Mouse (Mus musculus) Muller cell, postnatal 12 days (primary cell): Measurements from ENCODE around the gene Tmco5.

Experiments used
- DNase-seq: peaks from one replicate; pipeline ENCODE4 v3.0.0-alpha.2; 2015; ENCODE audit errors: inconsistent ontology term

The Tmco5 gene

GRCm38 (mm10) chr2:116878391-116878790, at the start of gene Tmco5:
Gene Tmco5, plus strand, starts transcription at chr2:116878691.
- DNase-seq = no peak

DNA sequence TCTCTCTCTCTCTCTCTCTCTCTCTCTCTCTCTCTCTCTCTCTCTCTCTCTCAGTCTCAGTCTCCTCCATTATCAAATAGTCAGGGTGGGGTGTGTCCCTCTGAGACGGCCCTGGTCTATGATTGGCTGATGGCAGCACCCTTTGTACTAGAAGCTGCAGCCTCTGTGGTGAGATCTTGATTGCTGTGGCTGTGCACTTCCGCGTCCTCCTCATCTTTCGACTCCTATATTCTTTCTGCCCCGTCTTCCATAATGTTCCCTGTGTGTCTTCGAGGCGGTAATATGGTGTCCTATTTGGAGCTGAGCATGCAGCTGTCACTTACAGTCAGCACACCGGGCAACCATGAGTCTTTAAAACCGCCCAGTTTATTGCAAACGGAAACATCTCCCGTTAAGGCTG, 46.6 kb upstream of the Tmco5 start:
- DNase-seq = no peak

DNA sequence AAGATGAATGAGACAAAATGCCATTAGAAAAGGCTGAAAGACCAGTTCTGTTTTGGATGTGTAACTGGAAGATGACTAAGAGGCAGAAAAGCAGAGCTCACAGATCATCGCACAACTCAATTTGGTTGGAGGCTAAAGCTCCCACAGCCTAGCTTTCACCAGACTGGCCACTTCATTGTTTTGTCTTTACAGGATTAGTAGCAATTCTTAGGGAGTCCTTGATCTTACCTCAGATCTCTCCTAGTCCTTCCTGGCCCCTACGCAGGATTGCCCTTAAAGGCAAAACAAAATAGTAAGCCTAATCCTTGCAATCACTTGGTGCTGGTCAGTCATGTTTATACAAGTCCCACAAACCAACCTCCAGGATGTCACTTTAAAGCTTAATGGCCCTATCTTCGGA, 40.7 kb upstream of the Tmco5 start:
- peak; percentile 64 for DNase-seq

- peak; percentile 93 for DNase-seq
Observed at GRCm38 (mm10) chr2:116838538-116839197, 39.8 kb upstream of the Tmco5 start.

DNA sequence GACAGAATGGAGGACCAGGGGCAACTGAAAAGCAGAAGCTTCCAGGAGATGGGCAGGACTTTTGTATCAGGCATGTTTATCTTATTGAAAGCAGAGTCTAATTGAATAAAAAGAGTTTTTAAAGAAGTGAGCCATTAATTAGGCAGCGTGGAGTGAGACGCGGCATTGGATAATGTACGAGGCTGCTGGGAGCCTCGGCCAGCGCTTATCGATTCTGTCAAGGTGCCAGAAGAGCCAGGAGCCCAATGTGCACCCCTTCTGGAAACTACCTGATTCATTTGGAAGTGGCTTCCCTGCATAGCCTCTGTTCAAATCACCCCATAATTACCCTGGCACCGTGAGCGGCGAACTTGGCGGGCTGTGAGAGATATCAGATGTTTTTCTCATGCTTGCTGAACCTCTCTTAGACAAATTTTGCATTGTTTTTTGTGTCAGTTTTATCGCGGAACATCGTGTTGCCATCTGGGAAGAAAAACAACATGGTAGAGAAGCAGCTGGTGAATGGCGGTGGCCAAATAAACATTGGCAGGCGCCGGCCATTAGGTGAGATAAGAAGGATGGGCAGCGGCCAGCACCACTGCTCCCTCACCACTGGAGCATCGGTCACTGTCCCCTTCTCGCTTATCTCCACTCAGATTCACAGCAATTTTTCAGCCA, 28.4 kb upstream of the Tmco5 start:
- DNase-seq = no peak

GRCm38 (mm10) chr2:116851356-116851755, 27.1 kb upstream of the Tmco5 start:
- no peak for DNase-seq

GRCm38 (mm10) chr2:116852249-116852648, 26.2 kb upstream of the Tmco5 start:
- DNase-seq = peak; percentile 93

- no peak for DNase-seq
Observed at GRCm38 (mm10) chr2:116858703-116859102, 19.8 kb upstream of the Tmco5 start.

DNA sequence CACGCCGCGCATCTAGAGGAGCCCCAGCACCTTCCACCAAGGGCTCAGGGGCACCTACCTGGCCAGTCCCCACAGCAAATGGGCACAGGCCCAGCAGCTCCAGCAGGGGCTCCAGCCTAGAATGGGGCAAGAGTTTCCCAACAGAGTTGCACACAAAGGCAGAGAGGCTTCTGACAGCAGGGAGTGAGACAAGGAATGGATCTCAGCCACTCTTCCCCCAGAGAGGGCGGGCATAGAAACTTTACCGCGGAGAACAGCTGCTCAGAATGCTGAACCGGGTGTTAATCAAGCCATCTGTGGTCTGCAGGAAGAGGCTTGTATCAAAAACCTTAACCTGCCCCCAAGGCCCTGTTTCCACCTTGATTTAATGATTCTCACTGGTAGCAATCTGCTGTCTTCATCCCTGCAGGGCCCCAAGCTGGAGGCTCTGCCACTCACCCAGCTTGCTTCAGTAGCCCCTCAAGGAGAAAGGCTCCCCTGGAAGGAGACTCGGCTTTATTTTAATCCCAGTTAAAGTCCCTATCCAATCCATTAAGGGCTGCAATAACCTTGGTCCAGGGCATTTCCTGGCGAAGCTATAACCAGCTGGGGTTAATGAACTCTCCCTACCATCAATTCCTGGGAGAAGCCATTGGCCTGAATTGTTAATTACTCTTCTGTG, 1.4 kb upstream of the Tmco5 start:
- no peak for DNase-seq

GRCm38 (mm10) chr2:116879730-116880129, 1.2 kb downstream of the Tmco5 start:
- DNase-seq = no peak

GRCm38 (mm10) chr2:116893316-116893987, 15.0 kb downstream of the Tmco5 start:
- DNase-seq = no peak

- peak; percentile 72 for DNase-seq
Observed at GRCm38 (mm10) chr2:116893988-116894363, 15.5 kb downstream of the Tmco5 start.

- DNase-seq = peak; percentile 86
Observed at GRCm38 (mm10) chr2:116899615-116900272, 21.3 kb downstream of the Tmco5 start.

GRCm38 (mm10) chr2:116900273-116900843, 21.9 kb downstream of the Tmco5 start:
- DNase-seq = peak; percentile 26

- DNase-seq = no peak
Observed at GRCm38 (mm10) chr2:116908268-116908667, 29.8 kb downstream of the Tmco5 start.

GRCm38 (mm10) chr2:116912334-116913070, 34.0 kb downstream of the Tmco5 start:
- no peak for DNase-seq

- peak; percentile 29 for DNase-seq
Observed at GRCm38 (mm10) chr2:116913677-116914405, 35.4 kb downstream of the Tmco5 start.

GRCm38 (mm10) chr2:116914636-116915035, 36.1 kb downstream of the Tmco5 start:
- no peak for DNase-seq

DNA sequence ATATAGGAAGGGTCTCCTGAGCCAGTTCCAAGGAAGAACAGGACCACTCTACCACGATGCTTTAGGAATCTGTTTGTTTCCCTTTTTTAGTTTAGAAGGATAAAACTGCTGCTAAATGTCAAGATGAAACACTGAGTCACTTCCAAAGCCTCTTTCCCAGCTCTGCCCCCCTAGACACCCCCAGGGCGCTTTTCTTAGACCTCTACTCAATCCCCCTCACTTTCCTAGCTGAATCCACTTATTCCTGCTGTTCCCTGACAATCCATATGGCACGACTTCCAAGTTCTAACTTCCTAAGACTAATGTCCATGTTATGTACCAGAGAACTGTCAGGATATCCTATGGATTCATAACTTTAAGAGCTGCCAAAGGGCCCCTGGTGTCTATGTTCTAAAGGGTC, 40.1 kb downstream of the Tmco5 start:
- DNase-seq = no peak
